Mouse (Mus musculus): ENCODE results near the gene 1700080E11Rik. TPM values are rescaled to one million over a fixed set of nuclear protein-coding genes. Genes with fewer than 3 reads are reported as not detected.
"Not testable (repeated sequence)": the region's sequence is repeated elsewhere in the genome, so short reads cannot be mapped to it uniquely, and the experiment has no call there.

1700080E11Rik gene
- total and polyA plus RNA-seq, 3 experiments, result not detected

- no peak for DNase-seq (ENCODE audit: low read depth, low spot score)
- peaks cover 0 to 11% of the 10 kb centered on the region in 2 experiments; a peak in 3 of 4 replicates for H3K4me1 ChIP-seq (ENCODE audit: control insufficient read depth in 1 of 2, insufficient read depth in 2 of 2, low read length in 2 of 2)
- H3K4me3 ChIP-seq (ENCODE audit: control insufficient read depth in 1 of 2, insufficient read depth in 1 of 2, low read depth in 2 of 2, low read length in 2 of 2), result no peak overlapping the region
- TF ChIP-seq POLR2AphosphoS2 (IDR thresholded peaks at IDR 0.05; ENCODE audit: low read length) (no peak), NRF1 (IDR thresholded peaks at IDR 0.05; ENCODE audit: insufficient read depth, low read depth, low read length, poor library complexity, severe bottlenecking) (no peak), GABPA (IDR thresholded peaks at IDR 0.05; ENCODE audit: low read depth, low read length) (no peak), CHD2 (IDR thresholded peaks at IDR 0.05; ENCODE audit: low read length) (no peak), MAFK (IDR thresholded peaks at IDR 0.05; ENCODE audit: borderline replicate concordance, low read depth, low read length) (no peak), NELFE (IDR thresholded peaks at IDR 0.05; ENCODE audit: low read depth, low read length) (no peak), POLR2AphosphoS5 (IDR thresholded peaks at IDR 0.05; ENCODE audit: borderline replicate concordance, low read depth, low read length) (no peak), MAX (IDR thresholded peaks at IDR 0.05; ENCODE audit: low read length) (no peak), CTCF (IDR thresholded peaks at IDR 0.05 in 2 of 3, conservative IDR thresholded peaks at IDR 0.05 in 1 of 3; ENCODE audit: control insufficient read depth in 1 of 3, insufficient read depth in 1 of 3, low read depth in 2 of 3, low read length in 3 of 3, poor library complexity in 1 of 3, severe bottlenecking in 1 of 3) (no peak), ETS1 (IDR thresholded peaks at IDR 0.05; ENCODE audit: low read depth, low read length) (no peak), ZNF384 (IDR thresholded peaks at IDR 0.05; ENCODE audit: low read depth, low read length) (no peak), SMC3 (IDR thresholded peaks at IDR 0.05; ENCODE audit: low read depth, low read length) (no peak), ZC3H11A (IDR thresholded peaks at IDR 0.05; ENCODE audit: low read depth, low read length) (no peak), SIN3A (IDR thresholded peaks at IDR 0.05; ENCODE audit: low read length) (no peak)
- H3K9ac ChIP-seq (ENCODE audit: control insufficient read depth, low read depth, low read length, poor library complexity, severe bottlenecking), result no peak overlapping the region
- H3K27ac ChIP-seq (ENCODE audit: control insufficient read depth, low read depth, low read length), result no peak overlapping the region
- H3K9me3 ChIP-seq (replicated peaks; ENCODE audit: insufficient read depth, low read length), result no peaks in the 10 kb centered on the region
- peaks cover 2% of the 10 kb centered on the region for H3K79me2 ChIP-seq (ENCODE audit: control insufficient read depth, insufficient read depth, low read length, poor library complexity)
- no peaks in the 10 kb centered on the region for H3K36me3 ChIP-seq (ENCODE audit: control insufficient read depth in 1 of 2, insufficient read depth in 2 of 2, low read length in 2 of 2)
- no peaks in the 10 kb centered on the region for H3K27me3 ChIP-seq (ENCODE audit: control insufficient read depth in 1 of 2, insufficient read depth in 2 of 2, low read length in 2 of 2)
Measured at GRCm38 (mm10) chr9:105130331-105130730, 14.6 kb downstream of the 1700080E11Rik start.

DNA sequence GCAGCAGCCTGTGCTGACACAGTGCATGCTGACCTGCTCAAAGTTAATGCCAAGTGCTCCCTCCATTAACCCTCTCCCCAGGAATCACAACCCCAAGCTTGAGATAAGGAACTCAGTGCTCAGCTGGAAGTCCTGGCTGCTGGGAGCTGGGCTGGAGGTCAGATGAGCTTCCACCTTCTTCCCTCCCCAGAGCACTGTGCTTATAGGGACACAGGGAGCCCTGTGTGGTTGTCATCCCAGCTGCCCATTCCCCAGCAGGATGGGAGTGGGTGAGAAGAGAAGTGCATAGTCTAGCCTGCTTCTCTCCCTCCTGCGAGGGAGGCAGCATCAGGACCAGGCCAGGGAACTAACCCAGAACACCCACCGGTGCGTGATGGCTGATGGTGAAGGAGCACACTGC lies 19.7 kb downstream of the 1700080E11Rik start:
- not testable (repeated sequence) for H3K9me3 ChIP-seq (replicated peaks; ENCODE audit: insufficient read depth, low read length); H3K79me2 ChIP-seq (ENCODE audit: control insufficient read depth, insufficient read depth, low read length, poor library complexity); H3K36me3 ChIP-seq (ENCODE audit: control insufficient read depth in 1 of 2, insufficient read depth in 2 of 2, low read length in 2 of 2); H3K9ac ChIP-seq (ENCODE audit: control insufficient read depth, low read depth, low read length, poor library complexity, severe bottlenecking); H3K27ac ChIP-seq (ENCODE audit: control insufficient read depth, low read depth, low read length); H3K4me1 ChIP-seq (ENCODE audit: control insufficient read depth in 1 of 2, insufficient read depth in 2 of 2, low read length in 2 of 2); H3K27me3 ChIP-seq (ENCODE audit: control insufficient read depth in 1 of 2, insufficient read depth in 2 of 2, low read length in 2 of 2); H3K4me3 ChIP-seq (ENCODE audit: control insufficient read depth in 1 of 2, insufficient read depth in 1 of 2, low read depth in 2 of 2, low read length in 2 of 2); DNase-seq (ENCODE audit: low read depth, low spot score)

DNA sequence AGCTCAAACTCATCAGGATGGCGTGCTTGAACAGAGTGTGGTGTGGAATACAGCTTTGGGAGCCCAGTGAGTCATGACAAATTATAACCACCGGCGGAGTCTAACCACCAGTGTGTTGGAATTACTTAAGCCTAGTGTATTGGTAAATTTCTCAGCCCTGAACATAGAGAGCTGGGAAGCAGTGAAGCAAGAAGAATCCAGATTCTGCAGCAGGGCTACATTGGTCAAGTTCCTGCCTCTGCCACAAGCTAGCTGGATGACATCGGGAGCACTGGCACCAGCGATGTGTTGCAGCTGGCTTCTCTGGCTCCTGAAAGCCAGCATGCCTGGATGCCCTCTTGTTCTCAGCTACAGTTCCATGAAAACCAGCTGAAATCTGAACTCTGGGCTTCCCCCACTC lies 41.0 kb downstream of the 1700080E11Rik start:
- Histone ChIP-seq H3K27ac (ENCODE audit: control insufficient read depth, low read depth, low read length) (no peak overlapping the region), H3K9me3 (replicated peaks; ENCODE audit: insufficient read depth, low read length) (no peaks in the 10 kb centered on the region), H3K36me3 (ENCODE audit: control insufficient read depth in 1 of 2, insufficient read depth in 2 of 2, low read length in 2 of 2) (no peaks in the 10 kb centered on the region), H3K4me1 (ENCODE audit: control insufficient read depth in 1 of 2, insufficient read depth in 2 of 2, low read length in 2 of 2) (no peaks in the 10 kb centered on the region), H3K79me2 (ENCODE audit: control insufficient read depth, insufficient read depth, low read length, poor library complexity) (no peaks in the 10 kb centered on the region), H3K9ac (ENCODE audit: control insufficient read depth, low read depth, low read length, poor library complexity, severe bottlenecking) (no peak overlapping the region), H3K27me3 (ENCODE audit: control insufficient read depth in 1 of 2, insufficient read depth in 2 of 2, low read length in 2 of 2) (no peaks in the 10 kb centered on the region), H3K4me3 (ENCODE audit: control insufficient read depth in 1 of 2, insufficient read depth in 1 of 2, low read depth in 2 of 2, low read length in 2 of 2) (no peak overlapping the region)
- no peak for TF ChIP-seq MYC (IDR thresholded peaks at IDR 0.05; ENCODE audit: low read depth, low read length)
- TF ChIP-seq ZKSCAN1 (IDR thresholded peaks at IDR 0.05; ENCODE audit: low read depth, low read length), result no peak
- TF ChIP-seq CHD2 (IDR thresholded peaks at IDR 0.05; ENCODE audit: low read length), result no peak
- no peak for TF ChIP-seq GATA1 (IDR thresholded peaks at IDR 0.05; ENCODE audit: low read depth, low read length)
- no peak for TF ChIP-seq JUND (IDR thresholded peaks at IDR 0.05; ENCODE audit: low read depth, low read length)
- DNase-seq (ENCODE audit: low read depth, low spot score), result no peak

Data from MEL (cell line).